Mouse (Mus musculus) stomach, embryonic 14.5 days (tissue): ENCODE results near the gene Gm48551. TPM values are rescaled to one million over a fixed set of nuclear protein-coding genes. Genes with fewer than 3 reads are reported as not detected.

Experiments
- ATAC-seq: fragments of 200-750 bp; cut with Nextera tagmentation; 2 replicates; pipeline ENCODE4 v1.8.0; 2017; ENCODE audit warnings: low read depth, moderate TSS enrichment; ENCODE audit not compliant: insufficient number of reproducible peaks, insufficient read depth, low FRiP score
- H3K27ac ChIP-seq: fragments of 300-500 bp; sonication (generic); 2 replicates; pipeline ENCODE4 v1.5.1; 2014; ENCODE audit warnings: mild to moderate bottlenecking, low read length, moderate library complexity, mixed read lengths
- H3K27me3 ChIP-seq: fragments of 300-500 bp; sonication (generic); 2 replicates; pipeline ENCODE4 v1.6.1; 2014; ENCODE audit warnings: low read length, control low read depth, mixed read lengths; ENCODE audit not compliant: control insufficient read depth, insufficient read depth
- H3K36me3 ChIP-seq: fragments of 300-500 bp; sonication (generic); 2 replicates; pipeline ENCODE4 v1.6.1; 2014; ENCODE audit warnings: mild to moderate bottlenecking, control low read depth, low read length, moderate library complexity, mixed read lengths; ENCODE audit not compliant: control insufficient read depth, insufficient read depth
- H3K4me1 ChIP-seq: fragments of 300-500 bp; sonication (generic); 2 replicates; pipeline ENCODE4 v1.6.1; 2014; ENCODE audit warnings: low read length, control low read depth, mixed read lengths; ENCODE audit not compliant: control insufficient read depth, insufficient read depth
- H3K4me2 ChIP-seq: fragments of 300-500 bp; sonication (generic); replicated peaks from 2 replicates; pipeline ENCODE4 v1.6.1; 2014; ENCODE audit warnings: low read depth, low read length, control low read depth
- H3K4me3 ChIP-seq: fragments of 300-500 bp; sonication (generic); 2 replicates; pipeline ENCODE4 v1.5.1; 2014; ENCODE audit warnings: low read depth, low read length, control low read depth
- H3K9ac ChIP-seq: fragments of 300-500 bp; sonication (generic); replicated peaks from 2 replicates; pipeline ENCODE4 v1.6.1; 2014; ENCODE audit warnings: low read depth, mild to moderate bottlenecking, control low read depth, low read length, moderate library complexity, mixed read lengths
- H3K9me3 ChIP-seq: fragments of 300-500 bp; sonication (generic); 2 replicates; pipeline ENCODE4 v1.6.1; 2016; ENCODE audit warnings: low read depth, low read length, control low read depth; ENCODE audit not compliant: control insufficient read depth
- WGBS: fragments of 180-500 bp; shearing (Covaris S2); extraction: QIAGEN DNeasy Blood & Tissue Kit; methylation state at CpG from one replicate; pipeline ENCODE4 v1.1.7; 2014; 5-methylcytosine and 5-hydroxymethylcytosine counted together
- polyA plus RNA-seq: library from polyadenylated mRNA; unstranded; fragments of >200 nt; fragmentation: Nextera tagmentation; extraction: Ambion mirVana; gene quantifications from 2 replicates; pipeline ENCODE4 v1.2.1, GENCODE M21; 2014

Gene Gm48551
- polyA plus RNA-seq, 1 experiment from 2014 or later: 4.1 TPM

- H3K27me3 ChIP-seq: no peaks in the 10 kb centered on the region
- H3K4me2 ChIP-seq: no peak overlapping the region
- H3K4me1 ChIP-seq: peaks cover 47% of the 10 kb centered on the region
- H3K36me3 ChIP-seq: peaks cover 8% of the 10 kb centered on the region; the same call in 1 of the 2 replicates
- no peaks in the 10 kb centered on the region for H3K9me3 ChIP-seq
- ATAC-seq: no peak
- 50% methylated on average over 11 of the region's 11 CpGs for WGBS
- H3K27ac ChIP-seq: no peak overlapping the region
- no peak overlapping the region for H3K9ac ChIP-seq
- no peak overlapping the region for H3K4me3 ChIP-seq
These were observed 34.2 kb downstream of the Gm48551 start for GRCm38 (mm10) chr10:81418216-81419070.

GRCm38 (mm10) chr10:81419111-81419928 lies 35.1 kb downstream of the Gm48551 start:
- Histone ChIP-seq H3K27ac (no peak overlapping the region), H3K4me3 (no peak overlapping the region)
- ATAC-seq: no peak

GRCm38 (mm10) chr10:81420191-81420767 lies 36.0 kb downstream of the Gm48551 start:
- Histone ChIP-seq H3K4me1 (peaks cover 45% of the 10 kb centered on the region), H3K9ac (no peak overlapping the region), H3K27me3 (no peaks in the 10 kb centered on the region), H3K9me3 (no peaks in the 10 kb centered on the region), H3K4me3 (no peak overlapping the region), H3K27ac (no peak overlapping the region), H3K36me3 (peaks cover 8% of the 10 kb centered on the region; the same call in 1 of the 2 replicates), H3K4me2 (no peak overlapping the region)
- 85% methylated on average over 40 of the region's 40 CpGs for WGBS
- ATAC-seq: no peak

More at GRCm38 (mm10) chr10:81419111-81419928, 35.1 kb downstream of the Gm48551 start:
- no peak overlapping the region for H3K4me2 ChIP-seq
- H3K36me3 ChIP-seq: peaks cover 8% of the 10 kb centered on the region; the same call in 1 of the 2 replicates
- H3K4me1 ChIP-seq: peaks cover 45% of the 10 kb centered on the region
- no peak overlapping the region for H3K9ac ChIP-seq
- no peaks in the 10 kb centered on the region for H3K27me3 ChIP-seq
- no peaks in the 10 kb centered on the region for H3K9me3 ChIP-seq
- WGBS: 92% methylated on average over 10 of the region's 10 CpGs

GRCm38 (mm10) chr10:81421041-81421796 lies 37.0 kb downstream of the Gm48551 start:
- Histone ChIP-seq H3K4me3 (no peak overlapping the region), H3K4me1 (peaks cover 48% of the 10 kb centered on the region), H3K27ac (no peak overlapping the region), H3K27me3 (no peaks in the 10 kb centered on the region), H3K36me3 (peaks cover 8% of the 10 kb centered on the region; the same call in 1 of the 2 replicates), H3K9ac (no peak overlapping the region), H3K9me3 (no peaks in the 10 kb centered on the region), H3K4me2 (no peak overlapping the region)
- 74% methylated on average over 4 of the region's 4 CpGs for WGBS
- ATAC-seq: no peak

GRCm38 (mm10) chr10:81421797-81422100 lies 37.5 kb downstream of the Gm48551 start:
- H3K9me3 ChIP-seq: no peaks in the 10 kb centered on the region
- H3K4me3 ChIP-seq: no peak overlapping the region
- 84% methylated on average over 5 of the region's 5 CpGs for WGBS
- no peak for ATAC-seq
- no peak overlapping the region for H3K27ac ChIP-seq
- peaks cover 48% of the 10 kb centered on the region for H3K4me1 ChIP-seq
- H3K9ac ChIP-seq: no peak overlapping the region
- H3K27me3 ChIP-seq: no peaks in the 10 kb centered on the region
- H3K36me3 ChIP-seq: peaks cover 8% of the 10 kb centered on the region; the same call in 1 of the 2 replicates
- no peak overlapping the region for H3K4me2 ChIP-seq

- Histone ChIP-seq H3K4me2 (no peak overlapping the region), H3K27ac (no peak overlapping the region), H3K9me3 (no peaks in the 10 kb centered on the region), H3K36me3 (peaks cover 8% of the 10 kb centered on the region; the same call in 1 of the 2 replicates), H3K27me3 (no peaks in the 10 kb centered on the region), H3K4me3 (no peak overlapping the region), H3K4me1 (peaks cover 44% of the 10 kb centered on the region), H3K9ac (no peak overlapping the region)
- no peak for ATAC-seq
- 72% methylated on average over 6 of the region's 6 CpGs for WGBS
These were observed 37.9 kb downstream of the Gm48551 start for GRCm38 (mm10) chr10:81422191-81422590.

- no peak overlapping the region for H3K27ac ChIP-seq
- peaks cover 39% of the 10 kb centered on the region for H3K4me1 ChIP-seq
- WGBS: 84% methylated on average over 3 of the region's 3 CpGs
- no peak overlapping the region for H3K4me3 ChIP-seq
- H3K9ac ChIP-seq: no peak overlapping the region
- ATAC-seq: no peak
- H3K4me2 ChIP-seq: no peak overlapping the region
- peaks cover 8% of the 10 kb centered on the region; the same call in 1 of the 2 replicates for H3K36me3 ChIP-seq
- H3K9me3 ChIP-seq: no peaks in the 10 kb centered on the region
- no peaks in the 10 kb centered on the region for H3K27me3 ChIP-seq
These were observed 38.5 kb downstream of the Gm48551 start for GRCm38 (mm10) chr10:81422661-81423217.
